Mouse (Mus musculus) kidney, adult 2 months (tissue): ENCODE data around the gene Fdps. TPM values are rescaled to one million over a fixed set of nuclear protein-coding genes. Genes with fewer than 3 reads are reported as not detected.

ENCODE experiments used
- DNase-seq: peaks from one replicate; pipeline ENCODE4 v3.0.0; 2021
- H3K27ac ChIP-seq: fragments of 200-500 bp; 2 replicates; pipeline ENCODE4 v1.5.1; 2012; ENCODE audit warnings: low read depth, low read length, control low read depth, inconsistent platforms; ENCODE audit not compliant: insufficient read depth
- H3K27me3 ChIP-seq: fragments of 200-500 bp; replicated peaks from 2 replicates; pipeline ENCODE4 v1.6.1; 2012; ENCODE audit warnings: mild to moderate bottlenecking, moderate library complexity, low read length, inconsistent platforms; ENCODE audit not compliant: control insufficient read depth, insufficient read depth
- H3K36me3 ChIP-seq: fragments of 200-500 bp; 2 replicates; pipeline ENCODE4 v1.6.1; 2012; ENCODE audit warnings: mild to moderate bottlenecking, moderate library complexity, low read length, inconsistent platforms; ENCODE audit not compliant: control insufficient read depth, insufficient read depth
- H3K4me1 ChIP-seq: fragments of 200-500 bp; 2 replicates; pipeline ENCODE4 v1.6.1; 2011; ENCODE audit warnings: low read length; ENCODE audit not compliant: control insufficient read depth, insufficient read depth
- H3K4me3 ChIP-seq: fragments of 200-500 bp; 2 replicates; pipeline ENCODE4 v1.5.1; 2011; ENCODE audit warnings: mild to moderate bottlenecking, low read depth, low read length, control low read depth; ENCODE audit not compliant: insufficient read depth
- CTCF ChIP-seq: fragments of 200-500 bp; conservative IDR thresholded peaks from 2 replicates; pipeline ENCODE4 v1.5.1; 2011; ENCODE audit warnings: low read depth, mild to moderate bottlenecking, control low read depth, low read length, moderate library complexity, mixed read lengths; ENCODE audit not compliant: insufficient read depth, insufficient read length
- POLR2A ChIP-seq: fragments of 200-500 bp; IDR thresholded peaks from one replicate; pipeline ENCODE4 v1.6.1; 2011; ENCODE audit warnings: low read depth, low read length, control low read depth
- WGBS: fragments of 180-500 bp; shearing (Covaris S2); methylation state at CpG from one replicate; pipeline ENCODE4 v1.1.7; 2018; 5-methylcytosine and 5-hydroxymethylcytosine counted together
- polyA plus RNA-seq: library from polyadenylated mRNA; depleted of rRNA; stranded (reverse); fragments of >200 nt; gene quantifications from 2 replicates; pipeline ENCODE4 v1.2.3, GENCODE M21; 2012

Fdps gene
- polyA plus RNA-seq, 1 experiment = 54.9 TPM

DNA sequence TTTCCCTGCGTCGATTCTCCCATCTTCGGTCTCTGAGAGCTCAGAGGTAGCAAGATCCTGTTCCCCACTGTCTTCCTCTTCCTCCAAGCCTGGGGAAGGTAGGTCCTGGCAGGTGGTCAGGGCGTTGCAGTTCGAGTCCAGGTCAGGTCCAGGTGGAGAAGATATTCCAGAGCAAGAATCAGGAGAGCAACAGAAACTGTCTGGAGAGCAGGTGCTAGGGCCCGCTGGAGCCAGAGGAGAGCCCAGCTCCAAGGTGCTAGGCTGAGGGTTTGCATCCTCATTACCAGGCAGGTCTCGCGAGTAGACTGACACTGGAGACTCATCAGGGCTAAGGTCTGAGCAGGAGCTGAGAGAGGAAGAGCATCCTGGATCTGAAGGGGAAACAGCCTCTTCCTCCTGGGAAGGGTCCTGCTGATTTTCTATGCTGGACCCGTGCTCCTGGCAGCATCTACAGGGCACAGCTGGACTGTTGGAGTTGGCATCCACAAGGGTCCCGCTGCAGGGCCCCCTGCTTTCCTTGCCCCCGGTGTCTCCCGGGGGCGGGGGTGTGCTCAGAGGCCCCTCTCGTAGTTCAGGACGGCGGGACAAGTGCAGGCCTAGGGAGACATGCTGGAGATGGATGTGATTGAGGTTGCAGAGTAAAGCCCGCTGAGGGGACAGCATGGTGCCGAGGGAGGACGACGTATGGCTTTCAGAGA, 9.8 kb downstream of the Fdps start:
- H3K4me3 ChIP-seq = no peak overlapping the region
- 40% methylated on average over 20 of the region's 20 CpGs for WGBS
- no peaks in the 10 kb centered on the region for H3K27me3 ChIP-seq
- H3K36me3 ChIP-seq = no peaks in the 10 kb centered on the region
- TF ChIP-seq POLR2A (no peak), CTCF (no peak)
- H3K27ac ChIP-seq = no peak overlapping the region
- H3K4me1 ChIP-seq = peaks cover 4% of the 10 kb centered on the region; the same call in 1 of the 2 replicates
- no peak for DNase-seq

DNA sequence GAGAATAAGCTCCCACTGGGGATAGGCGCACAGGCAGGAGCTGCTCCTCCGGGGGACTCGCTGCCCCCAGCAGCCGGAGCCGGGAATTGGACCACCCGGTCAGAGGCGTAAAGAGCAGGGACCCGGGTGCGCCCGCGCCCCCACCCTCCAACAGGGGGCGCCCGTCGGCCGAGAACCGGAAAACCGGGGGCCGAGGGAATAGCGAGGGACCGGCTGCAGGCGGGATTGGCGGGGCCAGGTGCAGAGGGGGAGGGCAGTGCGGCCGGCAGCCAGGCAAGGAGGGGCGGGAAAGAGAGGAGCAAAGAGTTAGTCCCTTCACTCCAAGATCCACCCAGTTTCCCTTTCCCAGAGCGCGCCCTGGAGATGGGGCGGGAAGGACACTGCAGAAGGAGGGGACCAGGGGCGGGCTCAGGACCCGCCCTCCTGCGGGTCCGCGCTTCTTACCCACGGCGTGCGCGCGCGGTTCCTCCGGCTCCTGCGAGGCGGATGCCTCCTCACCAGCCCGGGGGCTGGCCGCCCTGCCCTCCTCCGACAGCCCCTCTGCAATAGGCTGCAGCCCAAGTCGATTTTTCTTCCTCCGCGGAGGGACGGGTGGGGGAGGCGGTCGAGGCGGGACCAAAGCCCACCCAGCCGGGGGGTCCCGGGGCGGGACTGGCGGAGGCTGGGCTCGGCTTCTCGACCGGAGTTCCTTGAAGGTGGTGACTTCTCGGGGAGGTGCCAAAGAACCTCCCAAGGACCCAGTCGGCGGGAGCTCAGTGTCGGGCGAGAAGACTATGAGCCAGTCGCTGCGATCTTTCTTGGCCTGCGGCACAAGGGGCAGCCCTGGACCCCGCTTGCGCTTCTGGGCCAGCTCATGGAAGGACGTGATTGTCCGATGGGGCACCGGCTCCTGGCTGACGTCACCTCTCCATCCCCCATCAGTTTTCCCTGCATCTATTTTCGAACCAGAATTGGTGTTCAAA, 10.8 kb downstream of the Fdps start:
- Histone ChIP-seq H3K27ac (no peak overlapping the region), H3K4me1 (peaks cover 4% of the 10 kb centered on the region; the same call in 1 of the 2 replicates), H3K4me3 (peak overlapping the region; percentile 62), H3K27me3 (no peaks in the 10 kb centered on the region), H3K36me3 (no peaks in the 10 kb centered on the region)
- peak; percentile 83 for DNase-seq
- no peak for TF ChIP-seq POLR2A
- TF ChIP-seq CTCF = peak; percentile 47
- under 1% methylated on average over 74 of the region's 74 CpGs for WGBS

DNA sequence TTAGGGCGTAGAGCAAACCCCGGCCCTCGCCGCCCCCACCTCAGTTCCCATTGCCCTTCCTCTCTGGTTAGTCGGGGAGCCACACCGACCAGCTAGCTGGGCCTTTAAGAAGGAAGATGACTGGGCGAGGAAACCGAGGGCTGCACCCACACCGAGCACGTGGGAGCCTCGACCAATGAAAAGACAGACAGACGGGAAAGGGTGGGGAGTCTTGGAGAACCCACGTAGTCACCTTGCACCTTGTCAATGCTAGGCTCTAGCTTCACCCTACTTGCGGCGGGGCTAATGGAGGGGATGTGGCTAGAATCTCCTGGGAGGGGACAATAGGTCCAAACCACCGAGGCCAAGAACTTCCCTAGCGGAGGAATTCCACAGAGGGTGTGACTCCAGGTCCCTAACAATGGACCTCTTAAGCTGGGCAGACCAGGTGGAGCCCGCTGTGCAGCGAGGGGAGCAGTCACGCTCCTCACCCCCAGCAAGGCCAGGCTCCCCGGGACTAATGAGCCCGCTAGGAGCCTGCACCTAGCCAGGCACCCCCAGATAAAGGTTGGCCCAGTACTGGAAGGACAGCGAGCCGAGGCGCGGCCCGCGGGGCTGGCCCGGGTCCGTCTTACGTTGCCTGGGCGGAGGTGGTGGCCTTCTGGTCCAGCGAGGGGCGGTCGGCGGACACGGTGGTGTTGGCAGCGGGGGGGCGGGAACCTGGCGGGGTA, 11.7 kb downstream of the Fdps start:
- Histone ChIP-seq H3K4me3 (peak overlapping the region; percentile 62), H3K27ac (peak overlapping the region; percentile 63), H3K27me3 (no peaks in the 10 kb centered on the region), H3K4me1 (peaks cover 4% of the 10 kb centered on the region; the same call in 1 of the 2 replicates), H3K36me3 (no peaks in the 10 kb centered on the region)
- peak; percentile 96 for DNase-seq
- under 1% methylated on average over 37 of the region's 40 CpGs for WGBS
- peak; percentile 50 for TF ChIP-seq POLR2A
- TF ChIP-seq CTCF = no peak

DNA sequence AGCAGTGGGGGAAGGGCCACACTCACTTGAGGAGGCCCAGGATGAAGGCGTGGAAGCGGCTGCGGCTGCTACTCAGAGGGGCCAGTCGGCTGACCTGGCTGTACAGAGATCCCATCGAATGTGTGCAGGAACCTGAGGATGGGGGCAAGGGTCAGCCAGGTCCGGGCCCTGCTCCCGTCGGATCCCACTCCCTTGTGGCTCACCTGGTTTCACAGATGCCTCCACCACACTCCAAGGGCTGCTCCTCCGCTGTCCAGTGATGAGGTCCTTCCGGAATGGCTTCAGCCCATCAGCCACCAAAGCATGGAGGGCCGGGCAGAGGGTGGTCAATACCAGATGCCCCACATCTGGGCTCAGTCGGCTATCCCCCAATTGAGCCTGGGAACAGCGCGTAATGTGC, 12.8 kb downstream of the Fdps start:
- 43% methylated on average over 14 of the region's 14 CpGs for WGBS

DNA sequence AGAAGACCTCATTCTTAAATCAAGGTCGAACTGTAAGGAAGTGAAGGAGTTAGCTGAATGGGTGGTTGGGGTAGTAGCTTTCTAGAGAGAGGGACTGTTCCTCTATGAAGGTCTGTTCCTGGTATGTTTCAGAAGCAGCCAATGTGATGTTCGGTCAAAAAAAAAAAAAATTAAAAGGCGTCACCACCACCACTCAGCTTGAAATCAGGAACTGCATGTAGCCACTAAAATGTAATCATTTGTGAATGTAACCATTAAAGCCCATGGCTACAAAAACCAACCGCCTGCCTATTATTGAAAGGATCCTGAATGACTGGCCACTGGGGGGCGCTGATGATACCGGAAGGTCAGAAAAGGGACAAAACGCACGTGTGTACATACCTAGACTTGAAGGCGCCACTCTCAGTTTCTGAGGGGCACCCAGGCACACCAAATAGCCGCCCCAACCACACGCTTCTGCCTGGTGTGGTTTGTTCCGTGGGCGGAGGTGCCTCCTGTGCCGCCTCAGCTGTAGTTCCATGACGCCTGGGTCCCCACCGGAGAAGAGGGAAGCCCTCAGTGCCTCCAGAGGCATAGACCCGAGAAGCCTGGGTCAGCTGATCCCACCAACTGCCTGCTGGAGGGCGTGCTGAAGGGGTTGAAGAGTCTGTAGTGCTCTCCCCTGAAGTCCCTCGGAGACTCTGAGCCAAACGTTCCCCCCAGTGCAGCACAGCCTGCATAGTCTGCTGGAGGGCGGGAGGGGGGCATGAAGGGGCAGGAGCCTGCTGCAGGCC, 14.2 kb downstream of the Fdps start:
- Histone ChIP-seq H3K4me1 (peaks cover 4% of the 10 kb centered on the region; the same call in 1 of the 2 replicates), H3K4me3 (no peak overlapping the region), H3K27me3 (no peaks in the 10 kb centered on the region), H3K36me3 (no peaks in the 10 kb centered on the region), H3K27ac (no peak overlapping the region)
- DNase-seq = peak; percentile 86
- WGBS = 27% methylated on average over 21 of the region's 21 CpGs
- peak; percentile 69 for TF ChIP-seq CTCF
- no peak for TF ChIP-seq POLR2A

More for the DNA sequence above, 12.8 kb downstream of the Fdps start:
- DNase-seq = no peak
- H3K36me3 ChIP-seq = no peaks in the 10 kb centered on the region
- H3K4me3 ChIP-seq = peak overlapping the region; percentile 62
- H3K27me3 ChIP-seq = no peaks in the 10 kb centered on the region
- H3K27ac ChIP-seq = no peak overlapping the region
- peaks cover 4% of the 10 kb centered on the region; the same call in 1 of the 2 replicates for H3K4me1 ChIP-seq
- TF ChIP-seq CTCF (no peak), POLR2A (no peak)

DNA sequence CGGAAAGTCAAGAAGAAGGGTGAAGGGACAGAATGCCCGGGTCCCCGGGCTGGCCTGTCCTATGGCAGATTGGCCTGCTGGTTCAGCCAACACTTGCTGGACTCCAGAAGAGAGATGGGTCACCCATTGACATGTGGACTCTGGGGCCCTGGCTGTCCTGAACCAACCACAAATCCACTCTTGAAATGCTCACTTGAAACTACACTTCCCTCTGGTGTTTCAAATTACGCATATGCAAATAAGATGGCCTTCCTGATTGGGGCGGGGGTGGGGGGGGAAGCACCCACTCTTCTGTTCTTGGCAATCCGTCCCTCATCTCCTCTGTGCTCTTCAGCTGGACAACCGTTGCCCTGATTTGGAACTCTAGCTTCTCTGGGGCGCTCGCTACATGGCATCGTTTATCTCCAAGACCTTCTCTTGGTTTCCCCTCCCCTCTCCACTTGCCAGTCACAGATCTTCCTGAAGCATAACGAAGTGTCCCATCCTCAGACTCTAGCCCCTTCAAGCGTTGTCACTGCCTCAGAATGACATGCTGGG, 17.0 kb downstream of the Fdps start:
- H3K27ac ChIP-seq = no peak overlapping the region
- no peaks in the 10 kb centered on the region for H3K27me3 ChIP-seq
- H3K36me3 ChIP-seq = no peaks in the 10 kb centered on the region
- 81% methylated on average over 12 of the region's 12 CpGs for WGBS
- no peak overlapping the region for H3K4me3 ChIP-seq
- no peak for DNase-seq
- TF ChIP-seq CTCF (no peak), POLR2A (no peak)
- H3K4me1 ChIP-seq = peaks cover 4% of the 10 kb centered on the region; the same call in 1 of the 2 replicates
